Mouse (Mus musculus): ENCODE data around the gene 4930578C19Rik. TPM values are rescaled to one million over a fixed set of nuclear protein-coding genes. Genes with fewer than 3 reads are reported as not detected.

Gene 4930578C19Rik
- polyA plus RNA-seq (2014; fragmentation: Illumina TruSeq; extraction: RNeasy Lipid Tissue Mini Kit (QIAGEN cat#74804); ENCODE audit: low replicate concordance): 1.1 TPM

GRCm38 (mm10) chrX:18461198-18461601 is at the start of gene 4930578C19Rik:
Gene 4930578C19Rik (minus strand): TSS chrX:18461397.

All from small intestine, adult 10 weeks (tissue).